17 mouse cellular contexts compared by ENCODE assay signal in genomic region chr13:111819618-111820385, GRCm38 (mm10). TPM values are rescaled to one million over a fixed set of nuclear protein-coding genes. Genes with fewer than 3 reads are reported as not detected.
DNase-seq lines count a peak whose midpoint lies in the region; ATAC-seq and TF ChIP-seq lines count a peak whose summit lies in the region.
"Had no signal": no experiment of that assay in that cellular context is flagged by ENCODE, and none has a peak within 500 bp of the region (broad histone marks: within the 10 kb centered on the region; RNA-seq: fewer than 3 reads in every experiment).

No protein-coding gene starts in this region.

- H3K4me1 ChIP-seq in liver, postnatal 0 days (ENCODE audit: insufficient read depth): peaks cover 26% of the 10 kb centered on the region
- peaks cover 31% of the 10 kb centered on the region for H3K4me1 ChIP-seq in liver, embryonic 12.5 days
- no peaks in the 10 kb centered on the region for H3K4me1 ChIP-seq in forebrain, embryonic 14.5 days (ENCODE audit: control insufficient read depth, insufficient read depth, low read length)
- H3K4me1 ChIP-seq in intestine, embryonic 16.5 days (ENCODE audit: control insufficient read depth, insufficient read depth, low read length): no peaks in the 10 kb centered on the region; the same call in 1 of the 2 replicates
- H3K4me1 ChIP-seq: embryonic facial prominence, embryonic 12.5 days; heart, embryonic 12.5 days; hindbrain, embryonic 15.5 days had no signal

- TF ChIP-seq EP300 in liver, postnatal 0 days (IDR thresholded peaks at IDR 0.05; ENCODE audit: low read depth): no peak

- H3K4me3 ChIP-seq in liver, postnatal 0 days (ENCODE audit: low read depth, low read length): no peak overlapping the region
- H3K4me3 ChIP-seq in liver, embryonic 12.5 days: no peak overlapping the region
- no peak overlapping the region for H3K4me3 ChIP-seq in forebrain, embryonic 14.5 days (ENCODE audit: low read depth, low read length)
- no peak overlapping the region for H3K4me3 ChIP-seq in intestine, embryonic 16.5 days (ENCODE audit: low read length)
- H3K4me3 ChIP-seq: embryonic facial prominence, embryonic 12.5 days; heart, embryonic 12.5 days; hindbrain, embryonic 15.5 days had no signal

- TF ChIP-seq CTCF in liver, postnatal 0 days (IDR thresholded peaks at IDR 0.05; ENCODE audit: low read depth): no peak

- peak overlapping the region; percentile 30; the same call in 1 of the 2 replicates for H3K27ac ChIP-seq in liver, postnatal 0 days (ENCODE audit: low read depth)
- H3K27ac ChIP-seq in liver, embryonic 12.5 days: no peak overlapping the region
- no peak overlapping the region for H3K27ac ChIP-seq in forebrain, embryonic 14.5 days (ENCODE audit: low read depth, low read length)
- H3K27ac ChIP-seq in intestine, embryonic 16.5 days (ENCODE audit: low read length): no peak overlapping the region
- H3K27ac ChIP-seq: embryonic facial prominence, embryonic 12.5 days; hindbrain, embryonic 15.5 days had no signal

- WGBS in liver, postnatal 0 days (ENCODE audit: insufficient replicate concordance): 74% methylated on average over 9 of the region's 9 CpGs
- WGBS in liver, embryonic 12.5 days (ENCODE audit: insufficient replicate concordance): 75% methylated on average over 9 of the region's 9 CpGs
- 71% methylated on average over 9 of the region's 9 CpGs for WGBS in forebrain, embryonic 14.5 days
- 83% methylated on average over 9 of the region's 9 CpGs for WGBS in intestine, embryonic 16.5 days

- no peaks in the 10 kb centered on the region for H3K27me3 ChIP-seq in liver, postnatal 0 days (ENCODE audit: insufficient read depth, low read length)
- no peaks in the 10 kb centered on the region for H3K27me3 ChIP-seq in liver, embryonic 12.5 days (replicated peaks)
- H3K27me3 ChIP-seq in forebrain, embryonic 14.5 days (replicated peaks; ENCODE audit: control insufficient read depth, insufficient read depth, low read length): no peaks in the 10 kb centered on the region
- H3K27me3 ChIP-seq in intestine, embryonic 16.5 days (replicated peaks; ENCODE audit: control insufficient read depth, insufficient read depth, low read length): no peaks in the 10 kb centered on the region
- H3K27me3 ChIP-seq: embryonic facial prominence, embryonic 12.5 days; heart, embryonic 12.5 days; hindbrain, embryonic 15.5 days; Patski had no signal

- peak; percentile 37 for DNase-seq in liver, postnatal 0 days
- peak; percentile 78 to 79 for DNase-seq in B cell, adult 2 months
- DNase-seq in spleen, postnatal 4 days (ENCODE audit: low spot score in 2 of 2): peak; percentile 49 to 73
- DNase-seq in forebrain, embryonic 14.5 days (ENCODE audit: low spot score): no peak
- DNase-seq: cerebellum, adult 11-12 months; cerebellum, adult 9-10 months; cerebellum, postnatal 25 days; gastrocnemius, postnatal 14 days had no signal

- ATAC-seq in liver, postnatal 0 days: no peak
- no peak for ATAC-seq in liver, embryonic 12.5 days
- ATAC-seq in neutrophil, adult 5-6 weeks (ENCODE audit: extremely low read depth, insufficient number of reproducible peaks, low FRiP score, poor library complexity, severe bottlenecking): peak; percentile 45; the same call in 1 of the 2 replicates
- no peak for ATAC-seq in forebrain, embryonic 14.5 days
- no peak for ATAC-seq in intestine, embryonic 16.5 days
- ATAC-seq: activated CD4-positive, CD25-positive, alpha-beta regulatory T cell, adult 4 months; forebrain, embryonic 16.5 days; Patski had no signal

- no peak overlapping the region for H3K9ac ChIP-seq in liver, postnatal 0 days (replicated peaks)
- H3K9ac ChIP-seq in liver, embryonic 12.5 days: no peak overlapping the region
- no peak overlapping the region for H3K9ac ChIP-seq in forebrain, embryonic 14.5 days (ENCODE audit: low read length)
- H3K9ac ChIP-seq in intestine, embryonic 16.5 days (ENCODE audit: low read depth, low read length): no peak overlapping the region
- H3K9ac ChIP-seq: embryonic facial prominence, embryonic 12.5 days; heart, embryonic 12.5 days; hindbrain, embryonic 15.5 days had no signal

- no peak overlapping the region for H3K4me2 ChIP-seq in liver, postnatal 0 days (ENCODE audit: low read depth, low read length)
- no peak overlapping the region for H3K4me2 ChIP-seq in liver, embryonic 12.5 days
- no peak overlapping the region for H3K4me2 ChIP-seq in forebrain, embryonic 14.5 days (ENCODE audit: low read length)
- no peak overlapping the region for H3K4me2 ChIP-seq in intestine, embryonic 16.5 days (ENCODE audit: low read depth, low read length)
- H3K4me2 ChIP-seq: embryonic facial prominence, embryonic 12.5 days; heart, embryonic 12.5 days; hindbrain, embryonic 15.5 days had no signal

- H3K9me3 ChIP-seq in liver, postnatal 0 days (ENCODE audit: low read length): peaks cover 2% of the 10 kb centered on the region; the same call in 1 of the 2 replicates
- peaks cover 4% of the 10 kb centered on the region for H3K9me3 ChIP-seq in liver, embryonic 12.5 days (replicated peaks)
- H3K9me3 ChIP-seq in forebrain, embryonic 14.5 days (replicated peaks; ENCODE audit: control insufficient read depth, low read length): no peaks in the 10 kb centered on the region
- no peaks in the 10 kb centered on the region for H3K9me3 ChIP-seq in intestine, embryonic 16.5 days (ENCODE audit: control insufficient read depth, low read length)
- H3K9me3 ChIP-seq: embryonic facial prominence, embryonic 12.5 days; hindbrain, embryonic 15.5 days had no signal

- no peaks in the 10 kb centered on the region for H3K36me3 ChIP-seq in liver, postnatal 0 days (replicated peaks; ENCODE audit: insufficient read depth, low read length)
- H3K36me3 ChIP-seq in liver, embryonic 12.5 days: no peaks in the 10 kb centered on the region
- H3K36me3 ChIP-seq in forebrain, embryonic 14.5 days (ENCODE audit: control insufficient read depth, insufficient read depth, low read length): no peaks in the 10 kb centered on the region
- no peaks in the 10 kb centered on the region for H3K36me3 ChIP-seq in intestine, embryonic 16.5 days (ENCODE audit: control insufficient read depth, insufficient read depth, low read length)
- H3K36me3 ChIP-seq: embryonic facial prominence, embryonic 12.5 days; heart, embryonic 12.5 days; hindbrain, embryonic 15.5 days had no signal

RNA-seq across cellular contexts. Expression of gene Map3k1, which starts 11.0 kb away (rescaled TPM):
- polyA plus RNA-seq in liver, postnatal 0 days (2015; fragmentation: Nextera tagmentation; extraction: Ambion mirVana): 10.8 and 11.5 TPM in 2 replicates
- polyA plus RNA-seq in liver, embryonic 12.5 days (2016; fragmentation: Nextera tagmentation; extraction: Ambion mirVana): 16.8 and 17.0 TPM in 2 replicates
- total RNA-seq in neutrophil, adult 5-6 weeks (2017): 242 and 277 TPM in 2 replicates
- 9.5 and 11.6 TPM in 2 replicates for polyA plus RNA-seq in forebrain, embryonic 14.5 days (2014; fragmentation: Nextera tagmentation; extraction: Ambion mirVana)
- 20.5 and 21.8 TPM in 2 replicates for polyA plus RNA-seq in intestine, embryonic 16.5 days (2015; fragmentation: Nextera tagmentation; extraction: Ambion mirVana)
